Mouse (Mus musculus): ENCODE data around the gene Cep63. TPM values are rescaled to one million over a fixed set of nuclear protein-coding genes. Genes with fewer than 3 reads are reported as not detected.

Cep63 gene
- polyA plus RNA-seq, 1 experiment from 2014 or later = 15.5 TPM

DNA sequence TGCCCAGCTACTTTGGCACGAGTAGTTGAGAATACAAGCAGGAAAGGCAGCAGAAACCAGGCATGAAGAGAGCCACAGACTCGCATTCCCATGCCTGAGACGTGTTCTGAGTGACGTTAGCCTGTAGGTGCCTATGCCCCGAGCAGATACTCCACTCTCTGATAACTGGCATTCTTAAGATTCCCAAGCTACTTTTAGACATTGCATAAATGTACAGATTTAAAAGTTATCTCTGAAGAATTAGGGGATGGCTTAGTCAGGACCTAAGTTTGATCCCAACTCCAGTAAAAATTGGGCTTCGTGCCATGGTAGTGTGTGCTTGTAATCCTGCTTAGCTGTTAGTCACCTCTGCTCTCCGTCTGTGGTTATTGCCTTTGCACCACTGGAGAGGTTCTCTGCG, 8.1 kb upstream of the Cep63 start:
- ATAC-seq = no peak

DNA sequence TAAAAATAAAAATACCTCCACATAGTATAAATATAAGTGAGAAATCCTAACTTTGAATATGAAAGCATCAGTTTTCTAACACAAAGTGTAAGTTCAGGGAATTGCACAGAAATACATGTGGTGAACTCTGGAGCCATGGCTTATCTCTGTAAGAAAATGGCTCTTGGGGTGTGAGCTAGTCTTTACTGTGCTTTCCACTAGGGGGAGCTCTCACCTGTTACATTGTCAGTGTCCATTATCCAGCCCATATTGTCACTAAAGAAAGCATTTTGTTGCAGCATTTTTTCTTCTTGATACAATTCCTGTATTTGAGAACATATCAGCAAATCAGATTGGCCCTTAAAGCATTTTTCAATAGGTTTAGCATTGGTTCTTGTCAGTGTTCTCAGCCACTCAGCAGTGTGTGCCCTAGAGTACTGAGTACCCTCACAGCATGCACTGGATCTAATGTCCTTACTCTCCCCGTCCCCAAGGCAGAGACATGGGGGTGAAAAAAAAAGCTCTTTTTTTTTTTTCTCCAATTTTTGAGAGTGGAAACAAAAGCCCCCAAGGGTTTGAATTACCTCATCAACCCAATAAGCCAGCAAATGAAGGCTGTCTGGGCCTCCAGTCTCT, 6.7 kb upstream of the Cep63 start:
- H3K4me1 ChIP-seq (ENCODE audit: insufficient read depth) = no peaks in the 10 kb centered on the region
- ATAC-seq (peak; percentile 64), DNase-seq (peak; percentile 45)
- H3K27me3 ChIP-seq (ENCODE audit: insufficient read depth, low read length) = no peaks in the 10 kb centered on the region
- H3K36me3 ChIP-seq (replicated peaks; ENCODE audit: insufficient read depth, low read length) = 0 out of 2 replicates have a peak, but pooled peaks cover 8% of the 10 kb centered on the region
- 70% methylated on average over 1 of the region's 1 CpGs for WGBS (ENCODE audit: insufficient replicate concordance)
- no peak overlapping the region for H3K9ac ChIP-seq (replicated peaks)
- no peak overlapping the region for H3K4me2 ChIP-seq (ENCODE audit: low read depth, low read length)
- H3K9me3 ChIP-seq (ENCODE audit: low read length) = no peaks in the 10 kb centered on the region
- H3K4me3 ChIP-seq (ENCODE audit: low read depth, low read length) = no peak overlapping the region
- no peak overlapping the region for H3K27ac ChIP-seq (ENCODE audit: low read depth)
- TF ChIP-seq CTCF (IDR thresholded peaks at IDR 0.05; ENCODE audit: low read depth) (peak; percentile 91), EP300 (IDR thresholded peaks at IDR 0.05; ENCODE audit: low read depth) (no peak)

More for the DNA sequence above, 8.1 kb upstream of the Cep63 start:
- Histone ChIP-seq H3K36me3 (replicated peaks; ENCODE audit: insufficient read depth, low read length) (0 out of 2 replicates have a peak, but pooled peaks cover 8% of the 10 kb centered on the region), H3K4me1 (ENCODE audit: insufficient read depth) (no peaks in the 10 kb centered on the region), H3K9ac (replicated peaks) (no peak overlapping the region), H3K27me3 (ENCODE audit: insufficient read depth, low read length) (no peaks in the 10 kb centered on the region), H3K27ac (ENCODE audit: low read depth) (no peak overlapping the region), H3K4me2 (ENCODE audit: low read depth, low read length) (no peak overlapping the region), H3K9me3 (ENCODE audit: low read length) (no peaks in the 10 kb centered on the region), H3K4me3 (ENCODE audit: low read depth, low read length) (no peak overlapping the region)
- 80% methylated on average over 8 of the region's 8 CpGs for WGBS (ENCODE audit: insufficient replicate concordance)
- TF ChIP-seq CTCF (IDR thresholded peaks at IDR 0.05; ENCODE audit: low read depth) (no peak), EP300 (IDR thresholded peaks at IDR 0.05; ENCODE audit: low read depth) (no peak)
- DNase-seq = no peak

DNA sequence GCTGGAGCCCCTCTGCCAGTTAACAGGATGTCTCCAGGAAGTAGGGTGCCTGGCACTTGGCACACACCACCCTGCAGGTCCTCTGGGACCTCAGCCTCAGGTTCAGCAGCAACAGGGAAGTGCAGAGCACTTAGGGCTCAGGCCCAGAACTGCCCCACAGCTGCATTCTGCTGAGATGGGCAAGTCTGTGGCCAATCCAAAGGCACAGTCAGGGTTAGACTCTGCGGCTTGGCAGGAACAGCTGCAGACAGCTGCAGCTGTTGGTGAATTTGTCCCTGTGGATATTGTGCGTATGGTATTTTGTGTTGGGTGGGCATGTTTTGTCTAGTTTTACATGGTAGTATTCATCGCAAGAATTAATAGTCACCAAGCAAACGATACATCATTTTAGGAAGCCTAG, 5.8 kb upstream of the Cep63 start:
- no peak overlapping the region for H3K4me2 ChIP-seq (ENCODE audit: low read depth, low read length)
- H3K4me1 ChIP-seq (ENCODE audit: insufficient read depth) = peaks cover 6% of the 10 kb centered on the region
- TF ChIP-seq CTCF (IDR thresholded peaks at IDR 0.05; ENCODE audit: low read depth) (no peak), EP300 (IDR thresholded peaks at IDR 0.05; ENCODE audit: low read depth) (no peak)
- 0 out of 2 replicates have a peak, but pooled peaks cover 8% of the 10 kb centered on the region for H3K36me3 ChIP-seq (replicated peaks; ENCODE audit: insufficient read depth, low read length)
- no peaks in the 10 kb centered on the region for H3K9me3 ChIP-seq (ENCODE audit: low read length)
- no peaks in the 10 kb centered on the region for H3K27me3 ChIP-seq (ENCODE audit: insufficient read depth, low read length)
- ATAC-seq (no peak), DNase-seq (no peak)
- no peak overlapping the region for H3K9ac ChIP-seq (replicated peaks)
- H3K27ac ChIP-seq (ENCODE audit: low read depth) = no peak overlapping the region
- H3K4me3 ChIP-seq (ENCODE audit: low read depth, low read length) = no peak overlapping the region
- 83% methylated on average over 4 of the region's 4 CpGs for WGBS (ENCODE audit: insufficient replicate concordance)

DNA sequence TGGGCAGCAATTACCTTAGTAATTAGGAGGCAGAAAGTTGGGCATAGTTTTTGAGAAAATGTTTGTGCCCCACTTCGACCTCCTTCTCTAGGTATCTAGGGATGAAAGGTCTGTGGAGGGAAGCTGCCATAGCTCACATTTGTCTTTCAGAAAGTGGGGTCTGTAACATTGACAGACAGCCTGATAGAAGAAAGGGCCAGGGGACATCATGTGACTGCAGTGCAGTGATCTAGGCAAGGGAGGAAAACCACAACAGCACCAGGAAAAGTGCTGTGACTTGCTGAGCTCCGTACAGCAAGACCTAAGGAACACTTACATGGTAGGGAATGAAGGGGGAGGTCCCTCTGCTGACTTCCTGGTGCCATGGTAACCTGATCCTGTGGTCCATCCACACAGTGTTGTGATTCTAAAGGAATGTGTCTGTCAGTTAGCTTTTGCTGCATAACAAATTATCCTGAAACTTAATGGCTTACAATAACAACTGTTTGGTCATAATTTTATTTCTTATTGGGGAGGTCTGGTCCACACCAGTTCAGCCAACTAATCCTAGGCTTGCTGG, 5.3 kb upstream of the Cep63 start:
- TF ChIP-seq CTCF (IDR thresholded peaks at IDR 0.05; ENCODE audit: low read depth) = no peak
- no peak for TF ChIP-seq EP300 (IDR thresholded peaks at IDR 0.05; ENCODE audit: low read depth)
- no peaks in the 10 kb centered on the region for H3K9me3 ChIP-seq (ENCODE audit: low read length)
- WGBS (ENCODE audit: insufficient replicate concordance) = 52% methylated on average over 2 of the region's 2 CpGs
- 0 out of 2 replicates have a peak, but pooled peaks cover 8% of the 10 kb centered on the region for H3K36me3 ChIP-seq (replicated peaks; ENCODE audit: insufficient read depth, low read length)
- no peak overlapping the region for H3K4me3 ChIP-seq (ENCODE audit: low read depth, low read length)
- DNase-seq (no peak), ATAC-seq (no peak)
- H3K9ac ChIP-seq (replicated peaks) = no peak overlapping the region
- no peak overlapping the region for H3K4me2 ChIP-seq (ENCODE audit: low read depth, low read length)
- no peak overlapping the region for H3K27ac ChIP-seq (ENCODE audit: low read depth)
- H3K4me1 ChIP-seq (ENCODE audit: insufficient read depth) = peaks cover 8% of the 10 kb centered on the region
- H3K27me3 ChIP-seq (ENCODE audit: insufficient read depth, low read length) = no peaks in the 10 kb centered on the region

DNA sequence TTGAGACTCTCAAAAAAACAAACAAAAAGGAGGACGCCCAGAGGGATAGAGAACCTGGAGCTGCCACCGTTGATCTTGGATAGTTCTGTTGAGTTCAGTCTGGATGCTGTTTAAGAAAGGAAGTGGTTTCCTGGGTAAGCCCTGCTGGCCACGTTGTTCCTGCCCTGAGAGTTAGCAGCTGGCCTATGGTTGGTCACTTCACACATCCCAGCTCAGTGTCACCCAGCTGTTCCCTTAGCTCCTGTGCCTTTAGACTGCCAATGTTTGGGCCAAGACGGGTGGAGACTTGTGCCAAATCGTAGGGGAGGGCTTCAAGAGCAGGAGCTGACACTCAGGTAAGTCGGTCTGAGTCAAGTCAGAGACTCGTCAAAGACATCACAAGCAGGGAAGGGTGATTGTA, 2.7 kb upstream of the Cep63 start:
- no peaks in the 10 kb centered on the region for H3K27me3 ChIP-seq (ENCODE audit: insufficient read depth, low read length)
- 59% methylated on average over 7 of the region's 7 CpGs for WGBS (ENCODE audit: insufficient replicate concordance)
- H3K36me3 ChIP-seq (replicated peaks; ENCODE audit: insufficient read depth, low read length) = 0 out of 2 replicates have a peak, but pooled peaks cover 8% of the 10 kb centered on the region
- H3K4me3 ChIP-seq (ENCODE audit: low read depth, low read length) = no peak overlapping the region
- H3K4me2 ChIP-seq (ENCODE audit: low read depth, low read length) = no peak overlapping the region
- H3K4me1 ChIP-seq (ENCODE audit: insufficient read depth) = peaks cover 15% of the 10 kb centered on the region
- no peak overlapping the region for H3K9ac ChIP-seq (replicated peaks)
- H3K9me3 ChIP-seq (ENCODE audit: low read length) = no peaks in the 10 kb centered on the region
- DNase-seq (no peak), ATAC-seq (no peak)
- H3K27ac ChIP-seq (ENCODE audit: low read depth) = no peak overlapping the region
- TF ChIP-seq CTCF (IDR thresholded peaks at IDR 0.05; ENCODE audit: low read depth) (no peak), EP300 (IDR thresholded peaks at IDR 0.05; ENCODE audit: low read depth) (no peak)

DNA sequence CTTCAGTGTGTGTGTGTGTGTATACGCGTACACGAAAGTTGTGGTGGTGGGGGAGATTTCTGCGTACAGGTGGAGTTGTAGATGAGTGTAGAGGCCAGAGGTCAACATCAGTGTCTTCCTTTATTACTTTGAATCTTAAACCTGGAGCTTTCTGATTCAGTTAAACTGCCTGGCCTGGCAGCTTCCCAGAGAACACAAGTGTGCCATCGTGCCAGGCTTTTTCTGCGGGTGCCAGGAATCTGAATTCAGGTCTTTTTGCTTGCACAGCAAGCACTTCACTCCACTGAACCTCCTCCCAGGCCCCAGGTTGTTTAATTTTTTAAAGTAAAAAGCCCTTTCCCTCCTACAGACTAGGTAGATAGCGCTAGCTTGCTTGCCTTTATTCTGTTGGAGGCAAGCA, 1.1 kb upstream of the Cep63 start:
- Histone ChIP-seq H3K9me3 (ENCODE audit: low read length) (no peaks in the 10 kb centered on the region), H3K27ac (ENCODE audit: low read depth) (peak overlapping the region; percentile 96), H3K4me1 (ENCODE audit: insufficient read depth) (peaks cover 25% of the 10 kb centered on the region), H3K4me2 (ENCODE audit: low read depth, low read length) (peak overlapping the region; percentile 88), H3K9ac (replicated peaks) (peak overlapping the region; percentile 90), H3K27me3 (ENCODE audit: insufficient read depth, low read length) (no peaks in the 10 kb centered on the region), H3K36me3 (replicated peaks; ENCODE audit: insufficient read depth, low read length) (0 out of 2 replicates have a peak, but pooled peaks cover 6% of the 10 kb centered on the region), H3K4me3 (ENCODE audit: low read depth, low read length) (peak overlapping the region; percentile 81)
- ATAC-seq (no peak), DNase-seq (no peak)
- 67% methylated on average over 7 of the region's 7 CpGs for WGBS (ENCODE audit: insufficient replicate concordance)
- TF ChIP-seq EP300 (IDR thresholded peaks at IDR 0.05; ENCODE audit: low read depth) (no peak), CTCF (IDR thresholded peaks at IDR 0.05; ENCODE audit: low read depth) (no peak)

All from liver, postnatal 0 days (tissue).